Mouse (Mus musculus) forebrain, postnatal 0 days (tissue): Measurements from ENCODE around the gene Map2k5. TPM values are rescaled to one million over a fixed set of nuclear protein-coding genes. Genes with fewer than 3 reads are reported as not detected.
A peak's percentile ranks its signal among the peaks of the same experiment; 100 is the strongest.

ENCODE experiments used
- ATAC-seq: fragments of 200-750 bp; cut with Nextera tagmentation; 2 replicates; pipeline ENCODE4 v1.8.0; 2017; ENCODE audit warnings: mild to moderate bottlenecking, moderate library complexity
- DNase-seq: peaks from one replicate; pipeline ENCODE4 v3.0.0-alpha.2; 2015
- H3K27ac ChIP-seq: fragments of 300-500 bp; sonication (generic); 2 replicates; pipeline ENCODE4 v1.5.1; 2014; ENCODE audit warnings: low read depth, mild to moderate bottlenecking, antibody characterized with exemption, low read length, moderate library complexity, mixed read lengths
- H3K27me3 ChIP-seq: fragments of 300-500 bp; sonication (generic); 2 replicates; pipeline ENCODE4 v1.6.1; 2014; ENCODE audit warnings: mild to moderate bottlenecking, low read length, mixed read lengths; ENCODE audit not compliant: insufficient read depth
- H3K36me3 ChIP-seq: fragments of 300-500 bp; sonication (generic); 2 replicates; pipeline ENCODE4 v1.6.1; 2014; ENCODE audit warnings: mild to moderate bottlenecking, moderate library complexity; ENCODE audit not compliant: insufficient read depth
- H3K4me1 ChIP-seq: fragments of 300-500 bp; sonication (generic); 2 replicates; pipeline ENCODE4 v1.6.1; 2014; ENCODE audit warnings: antibody characterized with exemption; ENCODE audit not compliant: insufficient read depth
- H3K4me2 ChIP-seq: fragments of 300-500 bp; sonication (generic); 2 replicates; pipeline ENCODE4 v1.6.1; 2014; ENCODE audit warnings: low read depth, mild to moderate bottlenecking, moderate library complexity
- H3K4me3 ChIP-seq: fragments of 300-500 bp; sonication (generic); 2 replicates; pipeline ENCODE4 v1.5.1; 2014; ENCODE audit warnings: low read depth, low read length, mixed read lengths
- H3K9ac ChIP-seq: fragments of 300-500 bp; sonication (generic); 2 replicates; pipeline ENCODE4 v1.6.1; 2014; ENCODE audit warnings: mild to moderate bottlenecking
- H3K9me3 ChIP-seq: fragments of 300-500 bp; sonication (generic); 2 replicates; pipeline ENCODE4 v1.6.1; 2016; ENCODE audit warnings: low read length
- CTCF ChIP-seq: sonication (generic); IDR thresholded peaks from 2 replicates; pipeline ENCODE4 v1.5.1; 2016; ENCODE audit warnings: antibody characterized with exemption, control low read depth, low read depth
- WGBS: fragments of 180-500 bp; shearing (Covaris S2); extraction: QIAGEN DNeasy Blood & Tissue Kit; methylation state at CpG from one replicate; pipeline ENCODE4 v1.1.7; 2014; 5-methylcytosine and 5-hydroxymethylcytosine counted together
- polyA plus RNA-seq: library from polyadenylated mRNA; unstranded; fragments of >200 nt; fragmentation: Nextera tagmentation; extraction: Ambion mirVana; gene quantifications from 2 replicates; pipeline ENCODE4 v1.2.1, GENCODE M21; 2015
- total RNA-seq: library from RNA; depleted of rRNA; stranded (reverse); fragments of >200 nt; gene quantifications from 2 replicates; pipeline ENCODE4 v1.2.3, GENCODE M21; 2014

Gene Map2k5
- total and polyA plus RNA-seq, 2 experiments from 2014 or later, result 21.1 to 37.7 TPM

GRCm38 (mm10) chr9:63341761-63342160, 35.9 kb downstream of the Map2k5 start:
- ATAC-seq (no peak), DNase-seq (no peak)
- WGBS, result 68% methylated on average over 3 of the region's 3 CpGs

GRCm38 (mm10) chr9:63339256-63339655, 38.4 kb downstream of the Map2k5 start:
- TF ChIP-seq CTCF, result no peak
- Histone ChIP-seq H3K27ac (no peak overlapping the region), H3K9ac (no peak overlapping the region), H3K4me3 (no peak overlapping the region), H3K27me3 (no peaks in the 10 kb centered on the region), H3K36me3 (peaks cover 10% of the 10 kb centered on the region; the same call in 1 of the 2 replicates), H3K4me2 (no peak overlapping the region), H3K9me3 (no peaks in the 10 kb centered on the region), H3K4me1 (no peaks in the 10 kb centered on the region)
- 32% methylated on average over 6 of the region's 6 CpGs for WGBS
- DNase-seq (no peak), ATAC-seq (no peak)

More at GRCm38 (mm10) chr9:63341761-63342160, 35.9 kb downstream of the Map2k5 start:
- no peak overlapping the region for H3K4me2 ChIP-seq
- no peaks in the 10 kb centered on the region for H3K9me3 ChIP-seq
- H3K27me3 ChIP-seq, result no peaks in the 10 kb centered on the region
- no peak overlapping the region for H3K9ac ChIP-seq
- H3K36me3 ChIP-seq, result peaks cover 2% of the 10 kb centered on the region; the same call in 1 of the 2 replicates
- no peak overlapping the region for H3K4me3 ChIP-seq
- no peak for TF ChIP-seq CTCF
- no peak overlapping the region for H3K27ac ChIP-seq
- no peaks in the 10 kb centered on the region for H3K4me1 ChIP-seq

GRCm38 (mm10) chr9:63338716-63339115, 39.0 kb downstream of the Map2k5 start:
- Histone ChIP-seq H3K4me3 (no peak overlapping the region), H3K9me3 (no peaks in the 10 kb centered on the region), H3K36me3 (peaks cover 10% of the 10 kb centered on the region), H3K27me3 (no peaks in the 10 kb centered on the region), H3K4me2 (no peak overlapping the region), H3K9ac (no peak overlapping the region), H3K27ac (no peak overlapping the region), H3K4me1 (no peaks in the 10 kb centered on the region)
- no peak for ATAC-seq
- no peak for TF ChIP-seq CTCF
- DNase-seq, result no peak
- WGBS, result 68% methylated on average over 6 of the region's 6 CpGs

- ATAC-seq (no peak), DNase-seq (no peak)
- H3K4me3 ChIP-seq, result no peak overlapping the region
- no peaks in the 10 kb centered on the region for H3K9me3 ChIP-seq
- no peak overlapping the region for H3K4me2 ChIP-seq
- H3K4me1 ChIP-seq, result no peaks in the 10 kb centered on the region
- no peak overlapping the region for H3K9ac ChIP-seq
- 94% methylated on average over 4 of the region's 4 CpGs for WGBS
- TF ChIP-seq CTCF, result no peak
- H3K36me3 ChIP-seq, result peaks cover 13% of the 10 kb centered on the region
- no peak overlapping the region for H3K27ac ChIP-seq
- no peaks in the 10 kb centered on the region for H3K27me3 ChIP-seq
These were observed 41.9 kb downstream of the Map2k5 start for GRCm38 (mm10) chr9:63335816-63336215.

- peak; percentile 54 for TF ChIP-seq CTCF
- Histone ChIP-seq H3K9me3 (no peaks in the 10 kb centered on the region), H3K4me3 (no peak overlapping the region), H3K27me3 (no peaks in the 10 kb centered on the region), H3K27ac (no peak overlapping the region), H3K36me3 (peaks cover 13% of the 10 kb centered on the region), H3K9ac (no peak overlapping the region), H3K4me2 (no peak overlapping the region), H3K4me1 (no peaks in the 10 kb centered on the region)
- DNase-seq (no peak), ATAC-seq (no peak)
- 96% methylated on average over 2 of the region's 2 CpGs for WGBS
These were observed 44.6 kb downstream of the Map2k5 start for GRCm38 (mm10) chr9:63333074-63333473.

- H3K27ac ChIP-seq, result no peak overlapping the region
- H3K27me3 ChIP-seq, result no peaks in the 10 kb centered on the region
- DNase-seq (no peak), ATAC-seq (no peak)
- no peak overlapping the region for H3K9ac ChIP-seq
- no peaks in the 10 kb centered on the region for H3K9me3 ChIP-seq
- peaks cover 7% of the 10 kb centered on the region; the same call in 1 of the 2 replicates for H3K36me3 ChIP-seq
- H3K4me3 ChIP-seq, result no peak overlapping the region
- no peaks in the 10 kb centered on the region for H3K4me1 ChIP-seq
- TF ChIP-seq CTCF, result no peak
- 95% methylated on average over 6 of the region's 6 CpGs for WGBS
- no peak overlapping the region for H3K4me2 ChIP-seq
These were observed 46.5 kb downstream of the Map2k5 start for GRCm38 (mm10) chr9:63331246-63331645.

- Histone ChIP-seq H3K4me2 (no peak overlapping the region), H3K9me3 (peaks cover 4% of the 10 kb centered on the region; the same call in 1 of the 2 replicates), H3K9ac (no peak overlapping the region), H3K4me3 (no peak overlapping the region), H3K27ac (no peak overlapping the region), H3K27me3 (no peaks in the 10 kb centered on the region), H3K36me3 (peaks cover 3% of the 10 kb centered on the region; the same call in 1 of the 2 replicates), H3K4me1 (no peaks in the 10 kb centered on the region)
- ATAC-seq (no peak), DNase-seq (no peak)
- 40% methylated on average over 15 of the region's 15 CpGs for WGBS
- TF ChIP-seq CTCF, result no peak
These were observed 48.6 kb downstream of the Map2k5 start for GRCm38 (mm10) chr9:63328958-63329685.
